Mouse (Mus musculus) liver, embryonic 12.5 days (tissue): ENCODE results near the gene Coq7. TPM values are rescaled to one million over a fixed set of nuclear protein-coding genes. Genes with fewer than 3 reads are reported as not detected.
A peak's percentile ranks its signal among the peaks of the same experiment; 100 is the strongest.

Source experiments
- ATAC-seq: fragments of 200-750 bp; cut with Nextera tagmentation; 2 replicates; pipeline ENCODE4 v1.8.0; 2017; ENCODE audit warnings: moderate number of reproducible peaks, mild to moderate bottlenecking, moderate library complexity
- H3K27ac ChIP-seq: fragments of 300-500 bp; sonication (generic); 2 replicates; pipeline ENCODE4 v1.5.1; 2016; ENCODE audit warnings: mild to moderate bottlenecking
- H3K27me3 ChIP-seq: fragments of 300-500 bp; sonication (generic); replicated peaks from 2 replicates; pipeline ENCODE4 v1.6.1; 2016; ENCODE audit warnings: mild to moderate bottlenecking, moderate library complexity
- H3K36me3 ChIP-seq: fragments of 300-500 bp; sonication (generic); 2 replicates; pipeline ENCODE4 v1.6.1; 2016; ENCODE audit warnings: mild to moderate bottlenecking, moderate library complexity
- H3K4me1 ChIP-seq: fragments of 300-500 bp; sonication (generic); 2 replicates; pipeline ENCODE4 v1.6.1; 2016
- H3K4me2 ChIP-seq: fragments of 300-500 bp; sonication (generic); 2 replicates; pipeline ENCODE4 v1.6.1; 2016; ENCODE audit warnings: mild to moderate bottlenecking, moderate library complexity
- H3K4me3 ChIP-seq: fragments of 300-500 bp; sonication (generic); 2 replicates; pipeline ENCODE4 v1.5.1; 2016; ENCODE audit warnings: mild to moderate bottlenecking, moderate library complexity
- H3K9ac ChIP-seq: fragments of 300-500 bp; sonication (generic); 2 replicates; pipeline ENCODE4 v1.6.1; 2016; ENCODE audit warnings: mild to moderate bottlenecking, moderate library complexity
- H3K9me3 ChIP-seq: fragments of 300-500 bp; sonication (generic); replicated peaks from 2 replicates; pipeline ENCODE4 v1.6.1; 2016; ENCODE audit warnings: mild to moderate bottlenecking, moderate library complexity
- WGBS: fragments of 180-500 bp; shearing (Covaris S2); methylation state at CpG from one replicate; pipeline ENCODE4 v1.1.7; 2016; ENCODE audit not compliant: insufficient replicate concordance; 5-methylcytosine and 5-hydroxymethylcytosine counted together
- polyA plus RNA-seq: library from polyadenylated mRNA; unstranded; fragments of >200 nt; fragmentation: Nextera tagmentation; extraction: Ambion mirVana; gene quantifications from 2 replicates; pipeline ENCODE4 v1.2.1, GENCODE M21; 2016

Coq7 gene
- polyA plus RNA-seq = 62.9 and 64.4 TPM in 2 replicates

- no peaks in the 10 kb centered on the region for H3K27me3 ChIP-seq
- no peaks in the 10 kb centered on the region for H3K9me3 ChIP-seq
- peak; percentile 99 for ATAC-seq
- H3K9ac ChIP-seq = peak within 1 kb of the TSS; percentile 76
- H3K4me2 ChIP-seq = peak within 1 kb of the TSS; percentile 75
- WGBS = under 1% methylated on average over 31 of the region's 31 CpGs
- peaks cover 22% of the 10 kb centered on the region for H3K4me1 ChIP-seq
- H3K36me3 ChIP-seq = peaks cover 7% of the 10 kb centered on the region
- peak within 1 kb of the TSS; percentile 87 for H3K27ac ChIP-seq
- H3K4me3 ChIP-seq = peak within 1 kb of the TSS; percentile 78
Observed at GRCm38 (mm10) chr7:118533178-118533578, at the start of gene Coq7. TSS of gene Coq7 (minus strand) at chr7:118533356.

DNA sequence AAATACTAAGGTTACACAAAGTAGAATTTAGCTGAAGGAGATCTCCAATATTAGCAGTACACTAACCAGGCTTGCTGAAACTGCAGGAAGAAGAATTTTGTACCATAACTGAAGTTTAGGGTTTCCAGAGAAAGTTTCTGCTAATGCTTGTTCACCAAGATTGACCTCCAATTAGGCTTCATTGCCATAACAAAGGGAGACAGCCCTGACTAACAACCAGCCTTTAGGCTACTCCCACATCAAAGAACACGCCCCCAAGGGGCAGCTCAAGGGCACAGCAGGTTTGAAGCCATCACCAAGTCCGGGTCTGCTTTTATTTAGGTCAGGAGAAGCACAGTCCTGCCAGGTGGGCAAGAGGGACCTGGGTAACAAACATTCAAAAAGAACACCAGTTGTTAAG lies 46.8 kb upstream of the Coq7 start:
- ATAC-seq = no peak
- H3K4me3 ChIP-seq = no peak overlapping the region

DNA sequence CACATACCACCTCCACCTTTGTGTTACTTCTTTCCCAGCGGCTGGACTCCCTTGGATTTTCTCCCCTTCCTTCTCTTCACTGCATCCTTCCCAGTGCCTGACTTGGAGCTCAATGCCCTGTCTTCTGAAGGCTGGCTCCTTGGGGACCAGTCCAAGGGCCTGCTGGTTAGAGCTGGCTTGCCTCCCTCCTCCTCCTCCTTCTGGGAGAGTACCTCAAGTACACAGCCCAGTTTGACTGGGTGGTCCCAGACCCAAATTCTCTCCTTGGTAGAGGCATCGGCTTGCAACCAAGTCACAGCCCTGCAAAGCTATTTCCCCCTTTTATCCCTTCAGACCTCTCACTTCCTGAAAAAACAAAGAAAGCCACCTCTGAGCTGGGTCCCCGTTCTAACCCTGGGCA lies 45.1 kb upstream of the Coq7 start:
- Histone ChIP-seq H3K4me1 (no peaks in the 10 kb centered on the region), H3K27ac (no peak overlapping the region), H3K4me2 (no peak overlapping the region), H3K27me3 (no peaks in the 10 kb centered on the region; the same call in 1 of the 2 replicates), H3K4me3 (no peak overlapping the region), H3K9me3 (no peaks in the 10 kb centered on the region), H3K36me3 (no peaks in the 10 kb centered on the region), H3K9ac (no peak overlapping the region)
- 45% methylated on average over 3 of the region's 3 CpGs for WGBS
- no peak for ATAC-seq

More for the DNA sequence above, 46.8 kb upstream of the Coq7 start:
- 50% methylated on average over 2 of the region's 2 CpGs for WGBS
- no peak overlapping the region for H3K4me2 ChIP-seq
- H3K27ac ChIP-seq = no peak overlapping the region
- H3K9ac ChIP-seq = no peak overlapping the region
- peaks cover 12% of the 10 kb centered on the region for H3K4me1 ChIP-seq
- H3K27me3 ChIP-seq = peaks cover 17% of the 10 kb centered on the region
- H3K36me3 ChIP-seq = no peaks in the 10 kb centered on the region
- H3K9me3 ChIP-seq = no peaks in the 10 kb centered on the region

DNA sequence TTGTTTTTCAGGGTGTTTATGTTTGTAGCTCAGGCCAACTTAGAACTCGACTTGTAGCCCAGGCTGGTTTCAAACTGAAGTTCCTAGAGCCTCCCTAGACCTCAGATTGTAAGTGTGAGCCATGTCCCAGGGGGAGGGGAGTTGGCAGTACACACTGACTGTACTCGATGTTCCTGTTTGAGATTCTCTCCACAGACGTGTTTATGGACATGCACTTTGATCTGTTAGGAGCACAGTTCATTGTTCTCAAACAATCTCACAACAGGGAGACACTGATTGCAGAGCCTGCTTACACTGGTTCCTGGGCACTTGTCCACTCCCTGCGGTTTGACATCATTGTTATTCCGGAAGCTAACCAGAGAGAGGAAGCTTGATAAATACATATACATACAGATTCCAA lies 38.9 kb upstream of the Coq7 start:
- no peak for ATAC-seq
- no peaks in the 10 kb centered on the region for H3K36me3 ChIP-seq
- H3K9ac ChIP-seq = no peak overlapping the region
- H3K9me3 ChIP-seq = no peaks in the 10 kb centered on the region
- H3K4me3 ChIP-seq = no peak overlapping the region
- no peaks in the 10 kb centered on the region for H3K4me1 ChIP-seq
- H3K4me2 ChIP-seq = no peak overlapping the region
- no peak overlapping the region for H3K27ac ChIP-seq
- WGBS = 53% methylated on average over 5 of the region's 5 CpGs
- no peaks in the 10 kb centered on the region for H3K27me3 ChIP-seq

DNA sequence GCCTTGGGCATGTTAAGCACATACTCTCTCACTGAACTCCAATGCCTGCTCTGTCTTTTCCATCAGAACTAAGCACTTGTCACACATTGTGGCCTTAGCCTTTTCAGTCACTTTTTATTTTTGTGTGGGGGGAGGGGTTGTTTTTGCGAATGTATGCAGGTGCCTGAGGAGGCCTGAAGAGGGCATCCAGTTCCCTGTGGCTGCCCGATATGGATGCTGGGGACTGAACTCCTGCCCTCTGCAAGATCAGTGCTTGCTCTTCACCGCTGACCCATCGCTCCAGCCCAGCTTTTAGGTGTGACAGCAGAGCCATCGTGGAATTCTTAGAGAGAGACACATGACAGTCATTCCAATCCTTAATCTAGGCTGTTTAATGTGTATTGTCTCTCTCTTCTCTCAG lies 38.2 kb upstream of the Coq7 start:
- no peaks in the 10 kb centered on the region for H3K9me3 ChIP-seq
- no peak overlapping the region for H3K4me2 ChIP-seq
- no peaks in the 10 kb centered on the region for H3K36me3 ChIP-seq
- no peak for ATAC-seq
- WGBS = 55% methylated on average over 5 of the region's 5 CpGs
- no peaks in the 10 kb centered on the region for H3K27me3 ChIP-seq
- H3K4me1 ChIP-seq = no peaks in the 10 kb centered on the region
- no peak overlapping the region for H3K4me3 ChIP-seq
- H3K9ac ChIP-seq = no peak overlapping the region
- no peak overlapping the region for H3K27ac ChIP-seq

GRCm38 (mm10) chr7:118569121-118569543 lies 36.0 kb upstream of the Coq7 start:
- no peaks in the 10 kb centered on the region for H3K27me3 ChIP-seq
- 72% methylated on average over 6 of the region's 6 CpGs for WGBS

DNA sequence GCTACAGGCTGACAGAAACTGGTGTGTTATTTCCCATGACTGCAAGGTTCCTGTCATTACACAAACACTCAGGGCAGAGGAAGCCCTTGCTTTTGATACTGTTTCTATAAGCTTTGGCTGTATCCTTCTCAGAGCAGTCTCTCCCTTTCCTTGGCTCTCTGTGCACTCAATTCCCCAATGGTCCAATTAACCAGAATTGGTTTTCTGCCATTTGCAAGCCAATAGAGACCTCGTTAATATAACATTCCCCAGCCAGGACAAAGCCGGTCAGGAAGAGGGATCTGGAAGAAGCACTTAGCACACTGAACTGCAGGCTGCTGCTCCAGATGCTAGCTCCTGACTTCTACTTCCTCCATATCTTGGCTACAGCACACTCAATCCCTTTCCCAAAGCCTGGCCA lies 21.1 kb upstream of the Coq7 start:
- 69% methylated on average over 2 of the region's 2 CpGs for WGBS
- Histone ChIP-seq H3K9ac (no peak overlapping the region), H3K4me3 (no peak overlapping the region), H3K36me3 (no peaks in the 10 kb centered on the region), H3K4me2 (no peak overlapping the region), H3K4me1 (no peaks in the 10 kb centered on the region), H3K27me3 (no peaks in the 10 kb centered on the region), H3K9me3 (no peaks in the 10 kb centered on the region), H3K27ac (no peak overlapping the region)
- ATAC-seq = no peak

More at GRCm38 (mm10) chr7:118569121-118569543, 36.0 kb upstream of the Coq7 start:
- no peak overlapping the region for H3K4me2 ChIP-seq
- H3K27ac ChIP-seq = no peak overlapping the region
- H3K36me3 ChIP-seq = no peaks in the 10 kb centered on the region
- H3K4me1 ChIP-seq = no peaks in the 10 kb centered on the region
- ATAC-seq = no peak
- H3K9me3 ChIP-seq = no peaks in the 10 kb centered on the region
- no peak overlapping the region for H3K9ac ChIP-seq
- H3K4me3 ChIP-seq = no peak overlapping the region

DNA sequence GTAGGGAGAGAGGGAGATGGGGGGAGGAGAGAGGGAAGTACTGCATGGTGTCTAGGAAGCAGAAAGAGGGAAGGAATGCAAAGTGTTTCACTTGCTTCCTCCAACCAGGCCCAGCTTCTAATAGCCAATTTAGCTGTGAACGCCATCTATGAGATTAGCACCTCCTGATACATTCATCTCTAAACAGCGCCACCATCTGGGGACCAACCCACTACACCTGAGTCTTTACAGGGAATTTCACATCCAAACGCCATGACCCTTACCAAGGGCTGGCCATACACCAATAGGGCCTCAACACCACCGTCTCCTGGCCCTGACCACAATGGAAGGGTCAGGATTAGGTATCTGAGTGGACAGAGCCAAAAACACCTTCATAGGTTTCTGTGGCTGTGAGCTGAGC lies 20.7 kb upstream of the Coq7 start:
- Histone ChIP-seq H3K27me3 (no peaks in the 10 kb centered on the region), H3K4me1 (no peaks in the 10 kb centered on the region), H3K4me3 (no peak overlapping the region), H3K4me2 (no peak overlapping the region), H3K9ac (no peak overlapping the region), H3K27ac (no peak overlapping the region), H3K36me3 (no peaks in the 10 kb centered on the region), H3K9me3 (no peaks in the 10 kb centered on the region)
- no peak for ATAC-seq
- 57% methylated on average over 4 of the region's 4 CpGs for WGBS

DNA sequence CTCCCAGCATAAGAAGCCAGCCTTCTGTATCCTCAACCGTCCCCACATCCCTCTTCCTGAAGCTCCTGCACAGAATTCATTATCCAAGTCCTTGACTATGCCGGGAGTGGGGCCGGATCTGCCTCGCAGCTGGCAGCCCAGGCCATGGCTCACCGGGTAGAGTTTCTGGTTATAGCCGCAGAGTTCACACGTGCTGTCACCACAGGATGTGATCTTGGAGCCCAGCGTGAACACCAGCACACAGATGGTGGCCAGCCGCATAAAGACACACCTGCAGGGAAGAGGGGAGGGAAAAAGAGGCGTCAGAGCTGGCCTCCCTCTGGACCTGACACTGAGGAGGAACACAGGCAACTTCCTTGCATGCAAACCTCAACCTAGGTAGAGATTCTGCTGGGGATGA lies 14.3 kb upstream of the Coq7 start:
- WGBS = 67% methylated on average over 10 of the region's 10 CpGs
- no peak for ATAC-seq
- Histone ChIP-seq H3K4me1 (no peaks in the 10 kb centered on the region), H3K36me3 (no peaks in the 10 kb centered on the region), H3K27me3 (no peaks in the 10 kb centered on the region), H3K27ac (no peak overlapping the region), H3K4me3 (no peak overlapping the region), H3K9ac (no peak overlapping the region), H3K4me2 (no peak overlapping the region), H3K9me3 (no peaks in the 10 kb centered on the region)

- Histone ChIP-seq H3K9me3 (no peaks in the 10 kb centered on the region), H3K4me3 (no peak overlapping the region), H3K27ac (no peak overlapping the region), H3K27me3 (no peaks in the 10 kb centered on the region), H3K36me3 (no peaks in the 10 kb centered on the region), H3K9ac (no peak overlapping the region), H3K4me1 (no peaks in the 10 kb centered on the region), H3K4me2 (no peak overlapping the region)
- WGBS = 80% methylated on average over 4 of the region's 4 CpGs
- ATAC-seq = no peak
Observed at GRCm38 (mm10) chr7:118544128-118544527, 11.0 kb upstream of the Coq7 start.

- peaks cover 22% of the 10 kb centered on the region for H3K4me1 ChIP-seq
- H3K4me2 ChIP-seq = no peak overlapping the region
- no peak for ATAC-seq
- no peak overlapping the region for H3K9ac ChIP-seq
- H3K27ac ChIP-seq = no peak overlapping the region
- no peak overlapping the region for H3K4me3 ChIP-seq
- WGBS = 72% methylated on average over 4 of the region's 4 CpGs
- H3K27me3 ChIP-seq = no peaks in the 10 kb centered on the region
- H3K9me3 ChIP-seq = no peaks in the 10 kb centered on the region
- no peaks in the 10 kb centered on the region for H3K36me3 ChIP-seq
Observed at GRCm38 (mm10) chr7:118535076-118535475, 1.9 kb upstream of the Coq7 start.

DNA sequence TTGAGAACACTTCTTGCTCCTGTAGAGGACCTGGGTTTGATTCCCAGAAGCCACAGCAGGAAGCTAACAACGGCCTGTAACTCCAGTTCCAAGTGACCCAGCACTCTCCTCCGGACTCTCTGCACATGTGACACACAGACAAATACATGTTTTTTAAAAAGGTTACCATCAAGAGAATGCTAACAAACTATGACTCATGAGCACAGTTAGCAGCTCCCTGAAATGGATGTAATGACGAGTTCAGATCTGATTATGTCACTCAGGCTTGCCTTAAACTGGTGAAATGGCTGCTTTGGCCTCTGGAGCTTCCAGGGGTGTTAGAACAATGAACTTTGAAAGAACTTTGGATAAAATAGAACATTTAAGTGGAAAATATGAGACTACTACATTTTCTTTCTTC lies 1.2 kb upstream of the Coq7 start:
- H3K4me1 ChIP-seq = peaks cover 22% of the 10 kb centered on the region
- 54% methylated on average over 3 of the region's 3 CpGs for WGBS
- no peaks in the 10 kb centered on the region for H3K27me3 ChIP-seq
- no peaks in the 10 kb centered on the region for H3K9me3 ChIP-seq
- H3K36me3 ChIP-seq = no peaks in the 10 kb centered on the region
- no peak for ATAC-seq
- H3K9ac ChIP-seq = no peak overlapping the region
- H3K4me3 ChIP-seq = peak overlapping the region; percentile 78; the same call in 1 of the 2 replicates
- H3K4me2 ChIP-seq = peak overlapping the region; percentile 75; the same call in 1 of the 2 replicates
- H3K27ac ChIP-seq = no peak overlapping the region

DNA sequence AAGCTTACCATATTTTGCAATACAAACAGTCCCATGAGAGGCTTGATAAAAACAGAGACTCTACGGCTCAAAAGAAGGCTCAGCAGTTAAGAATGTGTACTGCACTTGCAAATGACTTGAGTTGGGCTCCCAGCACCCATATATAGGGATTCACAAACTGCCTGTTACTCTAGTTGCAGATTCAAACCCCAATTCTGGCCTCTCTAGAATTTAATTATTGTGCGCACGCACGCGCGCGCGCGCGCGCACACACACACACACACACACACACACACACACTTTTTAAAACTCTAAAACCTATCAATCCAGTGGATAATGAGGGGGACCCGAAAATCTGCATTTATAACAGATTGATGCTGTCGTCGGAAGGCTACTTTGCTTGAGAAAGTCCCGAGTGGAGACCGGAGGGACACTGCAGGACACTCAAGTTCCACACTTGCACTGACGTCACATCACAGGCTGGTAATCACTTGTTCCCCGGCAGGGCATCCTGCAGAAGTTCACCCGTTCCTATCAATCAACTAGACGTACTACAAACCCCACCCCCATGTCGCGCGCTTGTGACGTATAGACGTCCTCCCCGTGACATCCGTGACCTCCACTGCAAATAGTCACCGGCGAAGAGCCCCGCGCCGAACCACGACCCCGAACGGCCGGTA lies 508 bp downstream of the Coq7 start:
- peak; percentile 96 for ATAC-seq
- H3K36me3 ChIP-seq = peaks cover 12% of the 10 kb centered on the region
- WGBS = 1% methylated on average over 36 of the region's 36 CpGs
- H3K4me1 ChIP-seq = peaks cover 22% of the 10 kb centered on the region
- H3K9me3 ChIP-seq = no peaks in the 10 kb centered on the region
- H3K4me2 ChIP-seq = peak overlapping the region; percentile 75
- peak overlapping the region; percentile 78 for H3K4me3 ChIP-seq
- H3K27ac ChIP-seq = peak overlapping the region; percentile 87
- H3K9ac ChIP-seq = peak overlapping the region; percentile 75
- no peaks in the 10 kb centered on the region for H3K27me3 ChIP-seq
